Mouse (Mus musculus): ENCODE data around the gene Pkib.

The Pkib gene

DNA sequence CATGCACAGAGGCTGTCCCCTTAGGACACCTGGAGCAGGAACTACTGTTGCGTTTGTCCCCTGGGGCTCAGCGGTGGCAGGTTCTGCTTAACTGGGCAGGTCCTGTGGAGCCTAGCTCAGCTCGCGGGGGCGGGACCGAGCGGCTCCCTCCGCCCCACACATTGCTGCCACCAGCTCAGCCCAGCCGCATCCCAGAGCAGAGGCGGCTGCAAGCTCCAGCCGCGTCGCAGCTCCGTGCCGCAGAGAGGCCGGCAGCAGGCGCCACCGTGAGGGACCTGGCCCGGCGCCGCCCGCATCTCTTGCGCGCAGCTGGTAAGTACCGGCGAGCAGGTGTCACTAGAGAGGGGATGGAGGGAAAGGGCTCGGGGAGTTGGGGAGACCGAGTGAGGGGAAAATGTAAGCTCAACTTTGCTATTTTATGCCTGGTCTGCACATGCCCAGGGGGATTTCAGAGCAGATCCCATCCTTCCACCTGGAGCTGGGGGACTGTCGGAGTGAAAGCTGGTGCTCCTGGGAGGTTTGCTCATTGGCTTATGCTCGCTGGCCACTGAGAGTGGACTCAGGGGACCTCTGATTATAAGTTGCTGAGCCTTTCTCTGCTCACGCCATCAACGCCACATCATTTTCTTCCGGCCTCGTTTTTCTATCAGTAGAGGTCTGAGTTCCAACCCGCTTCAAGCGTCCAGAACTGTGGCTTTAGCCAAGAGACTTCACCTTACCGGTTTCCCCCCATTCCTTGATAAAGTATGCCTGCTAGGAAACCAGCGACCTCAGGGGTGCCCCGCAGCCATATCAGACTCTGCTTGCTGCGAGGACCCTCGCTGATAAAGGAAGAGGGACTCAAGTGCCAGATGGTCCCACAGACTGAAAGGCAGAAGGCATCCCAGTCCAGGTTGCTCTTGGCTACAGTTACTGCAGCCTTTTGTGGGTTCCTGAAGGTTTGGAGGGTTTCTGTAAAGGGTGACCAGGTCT, at the start of gene Pkib:
Pkib (plus strand) TSS at position 86 of the 972 bp plus-strand sequence.
- in situ Hi-C loops (cut with MboI; ENCODE audit: unreplicated experiment in 2 of 2), result no loop called here

DNA sequence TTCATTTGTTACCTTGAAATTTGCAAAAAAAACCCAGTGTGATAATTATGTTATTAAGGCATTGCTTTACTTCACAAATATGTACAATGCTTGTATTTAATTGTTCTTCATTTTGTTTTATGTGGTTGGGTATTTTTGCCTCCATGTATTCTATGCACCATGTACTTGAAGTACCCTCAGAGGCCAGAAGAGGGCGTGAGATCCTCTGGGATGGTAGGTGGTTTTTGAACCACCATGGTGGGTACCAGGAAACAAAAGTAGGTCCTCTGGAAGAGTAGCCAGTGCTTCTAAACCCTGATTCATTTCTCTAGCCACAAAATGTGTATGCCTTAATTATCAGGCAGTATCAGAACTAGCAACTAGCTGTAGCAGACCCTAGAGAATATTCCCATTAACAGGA, 47.9 kb upstream of the Pkib start:
- in situ Hi-C loops (cut with MboI; ENCODE audit: unreplicated experiment in 2 of 2), result no loop called here

DNA sequence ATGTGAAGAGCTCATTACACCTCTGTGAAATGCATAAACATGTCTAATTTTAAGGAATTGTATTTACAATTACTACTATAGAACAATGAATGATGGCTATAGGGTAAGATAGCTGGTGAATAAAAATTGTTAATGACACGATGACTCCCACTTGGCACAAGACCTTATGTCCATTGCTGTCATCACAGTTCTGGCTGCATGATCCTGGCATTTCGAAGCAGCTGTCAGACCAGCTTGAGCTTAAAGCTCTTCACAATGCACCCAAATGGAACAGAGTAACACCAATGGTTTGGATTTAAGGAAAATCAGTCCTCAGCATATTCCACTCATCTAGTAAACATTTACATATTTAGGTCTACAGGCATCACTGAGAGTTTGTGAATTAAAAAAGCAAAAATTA, 37.5 kb upstream of the Pkib start:
- in situ Hi-C loops (cut with MboI; ENCODE audit: unreplicated experiment in 2 of 2), result no loop called here

DNA sequence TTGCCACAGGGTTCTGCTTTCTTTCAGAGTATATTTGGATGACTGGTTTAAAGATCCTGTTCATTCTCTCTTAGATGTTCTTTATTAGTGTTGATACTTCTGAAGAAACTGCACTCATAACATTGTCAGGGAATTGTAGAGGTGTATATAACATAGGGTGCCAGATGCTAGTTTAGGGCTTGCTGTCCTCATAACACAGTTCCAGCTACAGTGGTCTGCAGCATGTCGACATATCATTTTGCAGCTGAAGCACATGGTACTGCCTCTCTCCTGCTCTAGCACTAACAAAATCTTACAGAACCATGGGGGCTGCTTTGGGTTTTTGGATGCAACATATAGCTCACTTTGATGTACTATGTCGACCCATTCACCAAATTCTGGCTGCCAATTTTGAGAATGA, 34.6 kb upstream of the Pkib start:
- in situ Hi-C loops (cut with MboI; ENCODE audit: unreplicated experiment in 2 of 2), result no loop called here

DNA sequence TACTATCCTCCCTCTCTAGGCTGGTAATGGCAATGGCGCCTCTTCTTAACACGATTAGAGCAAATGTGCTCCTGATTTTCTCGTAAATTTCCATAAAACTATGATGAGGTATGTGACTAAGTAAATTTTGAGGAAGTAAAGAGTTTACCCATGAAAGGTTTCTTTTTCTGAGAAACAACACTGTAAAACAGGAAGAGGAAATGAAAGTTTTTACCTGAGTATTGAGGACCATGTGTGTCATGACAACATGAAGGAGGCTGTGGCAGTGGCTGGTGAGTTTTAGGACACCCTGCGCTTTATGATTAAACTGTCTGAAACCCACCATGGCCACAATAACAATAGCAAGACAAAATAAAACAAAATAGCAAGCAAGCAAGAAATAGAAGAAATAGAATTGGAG, 28.8 kb upstream of the Pkib start:
- in situ Hi-C loops (cut with MboI; ENCODE audit: unreplicated experiment in 2 of 2), result no loop called here

DNA sequence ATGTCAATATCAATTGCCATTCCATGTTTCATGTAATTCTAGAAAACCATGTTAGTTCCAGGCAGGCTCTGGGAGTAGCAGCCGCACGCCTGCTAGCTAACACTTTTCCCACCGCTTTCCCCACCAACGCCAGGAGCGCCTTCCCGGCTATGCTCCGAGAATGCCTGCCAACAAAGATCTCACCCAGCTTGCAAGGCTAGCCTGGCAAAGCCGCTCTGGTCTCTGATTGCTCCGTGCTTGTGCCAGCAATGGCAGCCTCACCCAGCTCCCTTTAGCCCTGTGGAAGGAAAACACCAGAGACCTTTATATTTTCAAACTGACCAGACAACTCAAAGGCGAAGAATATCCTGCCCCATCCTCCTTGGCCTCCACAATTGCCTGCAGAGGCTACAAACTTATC, 8.5 kb upstream of the Pkib start:
- in situ Hi-C loops (cut with MboI; ENCODE audit: unreplicated experiment in 2 of 2), result no loop called here

DNA sequence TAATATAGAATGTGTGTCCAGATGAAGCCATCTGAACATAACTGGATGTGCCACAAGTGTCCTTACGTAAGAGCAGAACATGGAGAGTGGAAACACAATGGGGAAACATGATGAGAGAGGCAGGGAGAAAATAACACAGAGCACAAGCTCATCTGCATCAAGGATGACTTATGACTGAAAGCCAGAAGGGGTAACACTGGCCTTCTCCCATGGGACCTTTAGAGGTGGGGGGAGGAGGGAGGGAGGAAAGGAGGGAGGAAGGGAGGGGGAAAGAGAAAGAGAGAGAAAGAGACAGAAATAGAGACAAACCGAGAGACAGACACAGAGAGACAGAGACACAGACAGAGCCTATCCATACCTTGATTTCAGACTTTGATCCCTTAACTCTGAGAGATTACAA, 4.0 kb upstream of the Pkib start:
- in situ Hi-C loops (cut with MboI; ENCODE audit: unreplicated experiment in 2 of 2), result no loop called here

DNA sequence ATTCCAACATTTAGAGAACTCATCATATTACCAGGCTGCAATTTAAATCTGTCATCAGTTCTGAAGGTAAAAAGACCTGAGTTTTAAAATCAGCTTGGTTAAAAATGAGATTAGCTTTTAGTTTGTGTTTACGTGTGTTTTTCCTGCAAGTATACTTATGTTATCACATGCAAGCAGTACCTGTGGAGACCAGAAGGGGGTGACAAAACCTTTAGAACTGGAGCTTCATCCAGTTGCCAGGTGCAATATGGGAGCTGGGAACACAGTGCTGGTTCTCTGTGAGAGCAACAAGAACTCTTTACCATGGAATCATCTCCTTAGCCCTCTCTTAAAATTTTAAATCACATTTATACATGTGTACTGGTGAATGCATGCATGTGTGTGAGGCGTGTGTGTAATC, 1.2 kb upstream of the Pkib start:
- in situ Hi-C loops (cut with MboI; ENCODE audit: unreplicated experiment in 2 of 2), result no loop called here

DNA sequence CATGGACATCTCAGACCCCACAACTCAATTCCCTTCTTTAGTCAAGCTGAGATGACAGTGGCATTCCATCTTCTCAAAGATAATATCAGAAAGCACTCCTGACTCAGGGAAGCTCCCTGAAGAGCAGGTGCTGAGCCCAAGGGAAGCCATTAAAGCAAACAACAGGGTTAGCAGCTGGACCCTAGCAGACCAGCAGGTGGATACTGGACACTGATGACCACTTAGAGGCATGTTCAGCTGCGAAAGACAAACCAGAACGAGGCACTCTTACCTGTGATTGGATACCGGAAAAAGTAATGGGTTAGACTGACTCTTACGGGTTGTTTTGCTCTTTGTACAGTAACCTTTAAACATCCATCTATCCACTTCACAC, 1.1 kb downstream of the Pkib start:
- in situ Hi-C loops (cut with MboI; ENCODE audit: unreplicated experiment in 2 of 2), result no loop called here

DNA sequence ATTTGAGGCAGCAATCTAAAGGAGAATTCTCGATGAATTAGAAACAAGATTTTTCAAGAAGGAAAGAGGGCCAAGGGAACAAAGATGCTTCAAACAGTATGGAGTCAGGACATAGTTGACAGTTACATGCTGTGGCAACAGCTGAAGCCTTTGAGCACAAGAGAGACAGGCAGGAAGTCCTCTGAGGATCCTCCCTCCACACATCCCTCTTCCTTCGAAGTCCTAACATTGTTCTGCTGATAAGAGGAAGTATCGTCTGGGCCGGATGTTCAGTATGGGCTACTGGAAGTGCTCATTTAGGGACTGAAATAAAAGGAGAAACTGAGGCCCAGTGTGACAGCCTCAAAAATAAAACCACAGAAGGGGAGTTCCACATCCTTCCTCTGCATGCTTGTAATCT, 5.2 kb downstream of the Pkib start:
- in situ Hi-C loops (cut with MboI; ENCODE audit: unreplicated experiment in 2 of 2), result no loop called here

DNA sequence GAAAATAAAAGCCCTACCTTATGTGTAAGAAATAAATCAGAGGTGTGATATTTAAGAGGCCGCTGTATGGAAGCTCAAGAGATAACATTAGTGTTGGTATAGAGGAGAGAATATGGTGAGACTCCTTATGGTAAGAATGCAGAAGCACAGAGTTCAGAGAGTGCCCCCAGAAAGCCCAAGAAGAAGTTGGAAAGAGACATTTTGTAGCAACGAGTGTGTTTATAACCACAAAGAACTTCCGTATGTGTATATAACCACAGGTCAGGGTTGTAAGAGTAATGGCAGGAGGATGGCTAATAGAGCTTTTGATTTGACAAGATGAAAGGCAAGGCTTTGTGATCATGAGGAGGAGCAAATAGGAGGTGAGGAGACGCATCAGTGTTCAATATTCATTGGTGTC, 6.5 kb downstream of the Pkib start:
- in situ Hi-C loops (cut with MboI; ENCODE audit: unreplicated experiment in 2 of 2), result no loop called here

DNA sequence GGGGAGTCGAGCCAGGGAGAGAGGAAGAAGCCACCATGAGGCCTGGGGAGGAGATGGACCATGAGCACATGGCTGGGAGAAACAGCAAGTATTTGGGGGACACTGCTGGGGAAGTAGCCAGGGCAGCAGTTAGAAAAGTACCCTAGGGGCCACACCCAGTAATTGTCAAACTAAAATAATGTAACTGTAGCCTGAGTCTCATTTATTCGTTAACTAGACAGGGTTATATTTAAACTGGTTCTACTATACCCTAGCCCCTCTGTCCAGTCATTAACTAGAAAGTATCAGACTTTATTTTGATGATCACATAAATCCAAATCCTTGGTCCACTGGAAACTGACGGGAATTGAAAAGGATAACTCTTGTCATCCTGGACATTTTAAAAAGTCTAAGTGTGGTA, 7.8 kb downstream of the Pkib start:
- in situ Hi-C loops (cut with MboI; ENCODE audit: unreplicated experiment in 2 of 2), result no loop called here

DNA sequence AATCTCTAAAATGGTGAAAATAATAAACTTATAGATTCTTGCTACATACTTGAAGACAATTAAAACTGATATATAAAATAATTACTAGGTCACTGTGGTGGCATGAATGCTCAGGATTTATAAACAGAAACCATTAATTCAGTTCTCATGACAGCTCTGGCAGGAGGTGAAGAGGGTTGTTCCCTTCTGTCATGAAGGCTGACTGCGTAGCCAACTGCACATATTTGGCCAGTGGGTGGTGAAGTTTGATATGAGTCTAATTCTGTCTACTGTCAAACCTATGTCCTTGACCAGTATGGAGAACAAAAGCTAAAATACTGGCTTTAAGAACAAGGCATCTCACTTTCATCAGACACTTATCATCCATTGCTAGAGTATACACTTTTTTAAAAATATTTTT, 21.5 kb downstream of the Pkib start:
- in situ Hi-C loops (cut with MboI; ENCODE audit: unreplicated experiment in 2 of 2), result no loop called here

DNA sequence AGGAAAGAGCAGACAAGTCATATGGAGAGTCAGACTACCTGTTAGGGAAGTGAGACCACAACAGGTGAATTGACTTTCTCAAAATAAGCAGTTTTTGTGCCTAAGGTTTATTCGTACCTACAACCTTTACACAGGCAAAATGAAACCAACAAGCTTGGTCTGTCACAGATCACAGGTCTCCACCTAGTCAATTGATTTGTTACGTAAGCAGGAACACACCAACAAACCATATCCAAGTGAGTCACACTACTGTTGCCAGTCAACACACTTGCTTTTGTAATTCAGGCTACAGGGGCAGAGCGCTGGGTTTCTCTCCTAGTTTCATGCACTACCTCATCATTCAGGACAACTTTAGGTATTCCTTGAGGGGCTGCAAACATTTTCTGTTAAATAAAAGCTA, 28.7 kb downstream of the Pkib start:
- in situ Hi-C loops (cut with MboI; ENCODE audit: unreplicated experiment in 2 of 2), result no loop called here

DNA sequence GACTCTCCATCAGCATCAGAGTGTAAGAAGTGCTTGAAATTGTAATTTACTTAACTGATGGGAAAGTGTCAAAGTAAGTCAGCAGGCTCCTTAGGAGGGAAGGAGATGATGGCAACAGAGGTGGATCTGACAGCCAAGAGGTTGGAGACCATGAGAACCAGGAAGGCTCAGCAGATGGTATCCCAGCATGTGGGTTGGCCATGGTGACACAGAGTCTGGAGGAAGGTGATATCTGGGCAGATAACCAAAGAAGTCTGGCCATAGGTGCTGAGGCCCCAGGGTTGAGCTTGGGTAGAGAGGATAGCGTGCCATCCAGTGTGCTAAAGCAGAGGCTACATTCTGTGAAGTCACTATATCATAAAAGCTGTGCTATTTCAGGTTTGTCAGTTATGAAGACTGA, 32.0 kb downstream of the Pkib start:
- in situ Hi-C loops (cut with MboI; ENCODE audit: unreplicated experiment in 2 of 2), result no loop called here

DNA sequence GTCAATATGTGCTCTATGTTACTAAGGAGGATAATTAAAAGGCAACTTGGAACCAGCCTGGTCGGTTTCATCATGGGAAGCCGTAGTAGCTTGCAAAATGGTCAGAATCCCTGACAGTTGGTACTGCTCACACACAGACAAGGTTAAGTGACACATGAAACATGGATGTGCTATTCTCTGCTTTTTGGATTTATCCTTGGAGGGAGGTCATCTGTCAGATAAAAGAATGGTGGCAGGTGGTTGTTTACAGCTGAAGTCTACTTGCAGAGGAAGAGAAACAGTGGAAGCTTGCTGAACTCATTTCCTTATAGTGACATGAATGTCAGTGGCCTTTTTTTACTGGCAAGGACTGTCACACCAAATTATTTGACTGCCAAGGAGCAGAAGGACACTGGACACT, 32.5 kb downstream of the Pkib start:
- in situ Hi-C loops (cut with MboI; ENCODE audit: unreplicated experiment in 2 of 2), result no loop called here

DNA sequence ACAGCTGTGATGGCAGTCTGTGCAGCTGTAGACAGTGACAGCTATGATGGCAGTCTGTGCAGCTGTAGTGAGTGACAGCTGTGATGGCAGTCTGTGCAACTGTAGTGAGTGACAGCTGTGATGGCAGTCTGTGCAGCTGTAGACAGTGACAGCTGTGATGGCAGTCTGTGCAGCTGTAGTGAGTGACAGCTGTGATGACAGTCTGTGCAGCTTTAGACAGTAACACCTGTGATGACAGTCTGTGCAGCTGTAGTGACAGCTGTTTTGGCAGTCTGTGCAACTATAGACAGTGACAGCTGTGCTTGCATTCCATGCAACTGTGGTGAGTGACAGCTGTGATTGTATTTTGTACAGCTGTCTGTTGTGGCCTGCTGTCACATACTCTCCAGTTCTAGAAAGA, 44.0 kb downstream of the Pkib start:
- in situ Hi-C loops (cut with MboI; ENCODE audit: unreplicated experiment in 2 of 2), result no loop called here

DNA sequence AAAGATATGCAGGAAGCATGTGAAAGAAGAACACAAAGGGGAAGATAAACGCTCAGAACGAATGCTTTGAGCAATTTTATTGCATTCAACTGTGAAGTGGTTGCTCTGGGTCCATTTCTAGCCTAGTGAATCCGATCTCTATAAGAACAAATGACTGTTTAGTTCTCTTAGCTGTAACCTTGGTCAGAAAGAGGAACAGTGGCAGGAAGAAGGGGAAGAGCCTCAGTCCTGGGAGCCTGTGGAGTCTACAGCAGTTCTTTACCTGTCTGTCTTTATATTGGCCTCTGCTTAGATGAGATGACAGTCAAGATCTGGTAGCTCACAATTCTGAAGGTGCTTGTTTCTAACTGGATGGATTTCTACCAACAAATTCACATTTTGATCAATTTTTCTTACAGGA, 56.2 kb downstream of the Pkib start:
- in situ Hi-C loops (cut with MboI; ENCODE audit: unreplicated experiment in 2 of 2), result no loop called here

DNA sequence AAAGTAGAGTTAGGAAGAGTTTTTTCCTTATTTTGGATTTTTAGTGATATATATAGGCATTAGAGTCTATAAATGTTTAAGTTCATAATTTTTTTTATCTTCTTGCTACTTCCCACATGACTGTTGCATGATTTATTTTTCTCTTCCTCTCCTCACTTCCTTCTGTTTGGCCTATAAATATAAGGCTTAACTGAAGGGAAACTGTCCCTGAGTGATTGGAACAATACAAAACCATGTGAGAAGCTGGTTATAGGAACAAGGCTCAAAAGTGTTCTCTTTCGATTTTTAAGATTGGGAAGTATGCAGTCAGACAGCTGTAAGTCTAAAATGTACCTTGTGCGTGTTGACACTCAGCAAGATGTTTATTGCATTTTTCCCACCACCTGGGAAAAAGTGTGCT, 58.4 kb downstream of the Pkib start:
- in situ Hi-C loops (cut with MboI; ENCODE audit: unreplicated experiment in 2 of 2), result no loop called here

DNA sequence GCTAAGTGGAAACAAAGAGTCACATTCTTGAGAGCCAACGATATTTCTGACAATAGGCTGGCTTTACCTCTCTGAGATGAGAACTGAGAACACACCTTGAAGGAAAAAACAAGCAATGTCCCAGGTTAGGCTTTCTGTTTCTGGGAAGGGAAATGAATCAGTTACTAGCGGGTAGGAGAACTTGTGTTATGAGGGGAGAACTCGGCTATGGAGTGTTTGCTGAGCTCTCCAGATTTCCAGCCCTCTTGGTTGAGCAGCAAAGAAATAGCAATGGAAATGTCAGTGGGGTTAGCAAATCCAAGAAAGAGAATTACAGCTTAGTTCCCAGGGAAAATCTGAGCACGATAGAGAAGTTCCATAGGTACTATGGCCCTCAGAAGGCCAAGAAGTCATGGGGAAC, 70.5 kb downstream of the Pkib start:
- in situ Hi-C loops (cut with MboI; ENCODE audit: unreplicated experiment in 2 of 2), result no loop called here

DNA sequence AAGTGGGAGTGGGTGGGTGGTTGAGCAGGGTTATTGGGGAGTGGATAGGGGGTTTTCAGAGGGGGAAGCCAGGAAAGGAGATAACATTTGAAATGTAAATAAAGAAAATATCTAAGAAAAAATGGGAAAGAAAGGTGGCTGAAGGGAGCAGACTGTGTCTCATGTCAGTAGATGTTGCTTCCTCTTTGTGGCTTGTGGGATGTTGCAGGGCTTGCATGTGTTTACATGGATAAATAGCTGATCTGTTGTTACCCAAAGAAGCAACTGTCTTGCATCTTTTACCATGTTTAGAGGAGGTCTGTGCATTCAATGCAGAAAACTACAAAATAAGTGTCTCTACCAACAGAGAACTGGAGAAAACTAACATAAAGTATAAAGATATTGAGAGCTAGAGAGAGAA, 89.3 kb downstream of the Pkib start:
- in situ Hi-C loops (cut with MboI; ENCODE audit: unreplicated experiment in 2 of 2), result loop anchor here in 1 of 2 experiments (10.0 kb wide), 1 partner anchor 246 kb away; no protein-coding TSS in a partner anchor

DNA sequence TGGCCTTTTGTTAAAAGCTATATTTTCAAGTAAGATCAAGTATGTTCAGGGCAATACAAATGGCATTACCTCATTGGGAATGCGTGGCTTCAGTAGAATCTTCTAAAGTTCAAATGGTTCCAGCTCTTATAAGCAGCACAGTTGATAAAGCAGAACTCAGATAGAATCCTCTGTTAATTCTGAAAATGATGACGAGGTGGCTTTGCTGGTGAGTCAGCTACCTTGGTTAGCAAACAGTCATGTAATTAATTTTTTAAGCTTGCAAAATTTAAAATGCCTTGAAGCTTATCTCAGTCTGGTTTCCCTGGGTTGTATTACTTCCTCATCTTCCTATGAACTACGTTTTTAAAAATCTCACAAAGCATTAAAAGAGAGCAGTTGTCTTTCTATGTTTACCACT, 90.6 kb downstream of the Pkib start:
- in situ Hi-C loops (cut with MboI; ENCODE audit: unreplicated experiment in 2 of 2), result loop anchor here in 1 of 2 experiments (10.0 kb wide), 1 partner anchor 248 kb away; no protein-coding TSS in a partner anchor

Measured in v-Abl transformed pro-B cells (cell line).